Mouse (Mus musculus): ENCODE measurements at regions not wholly inside any gene's neighbourhood (a gene's known extent, or its start where the extent isn't known, plus 50 kb on each side); places are given as distances from the start of the nearest gene placed in this dataset.
"Not testable (repeated sequence)": the region's sequence is repeated elsewhere in the genome, so short reads cannot be mapped to it uniquely, and the experiment has no call there.

DNA sequence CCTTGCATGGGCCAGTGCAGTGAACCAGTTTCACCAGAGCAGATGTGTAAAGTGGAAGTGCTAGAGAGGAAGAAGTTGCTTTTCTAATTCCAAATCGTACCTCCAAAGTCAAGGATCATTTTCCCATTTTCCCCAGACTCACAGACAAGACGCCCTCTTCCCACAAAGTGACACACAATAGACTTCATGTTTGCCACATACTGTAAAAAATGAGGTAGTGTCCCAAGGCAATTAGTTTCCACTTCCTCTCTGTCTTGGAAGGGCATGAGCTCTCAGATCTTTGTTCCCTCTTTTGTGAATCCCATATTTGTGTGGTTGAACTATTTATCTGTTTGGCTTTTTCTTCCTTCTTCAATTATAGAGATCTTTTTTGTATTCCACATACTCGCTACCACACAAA, 137.0 kb downstream of the Sptssa start:
- no peak for TF ChIP-seq CTCF (IDR thresholded peaks at IDR 0.05; ENCODE audit: low read depth)
- ATAC-seq = no peak

DNA sequence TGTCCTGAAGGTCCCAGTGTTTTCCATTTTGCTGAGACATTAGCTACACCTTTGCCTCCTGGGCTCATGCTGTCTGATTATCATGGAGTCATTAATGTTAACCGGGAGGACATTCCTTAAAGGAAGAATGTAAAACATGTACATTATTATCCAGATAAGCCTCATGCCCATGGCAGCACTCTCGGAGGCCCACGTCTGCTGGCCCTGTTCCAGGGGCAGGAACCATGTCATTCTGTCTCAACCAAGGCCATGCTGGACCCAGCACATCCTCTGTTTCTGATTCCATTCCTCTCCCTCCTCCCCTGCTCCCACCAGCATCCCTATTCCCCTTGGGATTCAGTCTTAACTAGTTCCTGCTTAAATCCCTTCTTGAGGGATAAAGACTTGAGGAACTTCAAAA, 139.1 kb downstream of the Sptssa start:
- Histone ChIP-seq H3K36me3 (ENCODE audit: insufficient read depth, low read length) (no peaks in the 10 kb centered on the region), H3K9ac (replicated peaks; ENCODE audit: low read length) (no peak overlapping the region), H3K27me3 (ENCODE audit: insufficient read depth, low read length) (no peaks in the 10 kb centered on the region), H3K4me1 (ENCODE audit: insufficient read depth, low read length) (no peaks in the 10 kb centered on the region), H3K4me2 (ENCODE audit: low read depth, low read length) (no peak overlapping the region), H3K27ac (no peak overlapping the region), H3K9me3 (ENCODE audit: low read length) (no peaks in the 10 kb centered on the region), H3K4me3 (ENCODE audit: low read length) (no peak overlapping the region)
- 52% methylated on average over 3 of the region's 3 CpGs for WGBS
- DNase-seq (ENCODE audit: low spot score) = no peak
- no peak for ATAC-seq
- no peak for TF ChIP-seq CTCF (IDR thresholded peaks at IDR 0.05; ENCODE audit: low read depth)

More for the DNA sequence above, 137.0 kb downstream of the Sptssa start:
- no peak overlapping the region for H3K4me2 ChIP-seq (ENCODE audit: low read depth, low read length)
- H3K9ac ChIP-seq (replicated peaks; ENCODE audit: low read length) = no peak overlapping the region
- no peak overlapping the region for H3K27ac ChIP-seq
- H3K27me3 ChIP-seq (ENCODE audit: insufficient read depth, low read length) = no peaks in the 10 kb centered on the region
- DNase-seq (ENCODE audit: low spot score) = no peak
- H3K36me3 ChIP-seq (ENCODE audit: insufficient read depth, low read length) = no peaks in the 10 kb centered on the region
- WGBS = 83% methylated on average over 3 of the region's 3 CpGs
- no peaks in the 10 kb centered on the region for H3K4me1 ChIP-seq (ENCODE audit: insufficient read depth, low read length)
- H3K4me3 ChIP-seq (ENCODE audit: low read length) = no peak overlapping the region
- H3K9me3 ChIP-seq (ENCODE audit: low read length) = no peaks in the 10 kb centered on the region

DNA sequence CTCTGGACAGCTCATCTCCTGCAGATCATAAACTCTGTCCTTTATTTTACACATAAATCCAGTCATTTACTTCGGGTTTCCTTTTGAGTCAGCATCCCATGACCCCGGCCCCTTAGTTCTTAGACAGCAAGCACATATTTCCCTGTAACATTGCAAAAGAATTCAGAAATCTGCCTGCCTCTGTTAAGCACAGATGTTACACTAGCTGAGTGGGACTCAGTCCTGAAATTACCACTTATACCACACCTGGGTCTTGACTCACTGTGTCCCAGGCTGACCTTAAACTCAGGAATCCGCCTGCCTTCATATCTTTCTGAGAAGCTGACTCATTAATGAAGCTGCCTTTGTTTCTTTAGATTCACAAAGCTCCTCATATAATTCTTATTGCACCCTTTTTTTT, 139.9 kb downstream of the Sptssa start:
- no peak overlapping the region for H3K4me3 ChIP-seq (ENCODE audit: low read length)
- DNase-seq (ENCODE audit: low spot score) = no peak
- no peak for TF ChIP-seq CTCF (IDR thresholded peaks at IDR 0.05; ENCODE audit: low read depth)
- no peaks in the 10 kb centered on the region for H3K4me1 ChIP-seq (ENCODE audit: insufficient read depth, low read length)
- H3K9me3 ChIP-seq (ENCODE audit: low read length) = no peaks in the 10 kb centered on the region
- no peak overlapping the region for H3K9ac ChIP-seq (replicated peaks; ENCODE audit: low read length)
- H3K4me2 ChIP-seq (ENCODE audit: low read depth, low read length) = no peak overlapping the region
- no peaks in the 10 kb centered on the region for H3K27me3 ChIP-seq (ENCODE audit: insufficient read depth, low read length)
- H3K27ac ChIP-seq = no peak overlapping the region
- no peak for ATAC-seq
- H3K36me3 ChIP-seq (ENCODE audit: insufficient read depth, low read length) = no peaks in the 10 kb centered on the region
- 87% methylated on average over 3 of the region's 3 CpGs for WGBS

DNA sequence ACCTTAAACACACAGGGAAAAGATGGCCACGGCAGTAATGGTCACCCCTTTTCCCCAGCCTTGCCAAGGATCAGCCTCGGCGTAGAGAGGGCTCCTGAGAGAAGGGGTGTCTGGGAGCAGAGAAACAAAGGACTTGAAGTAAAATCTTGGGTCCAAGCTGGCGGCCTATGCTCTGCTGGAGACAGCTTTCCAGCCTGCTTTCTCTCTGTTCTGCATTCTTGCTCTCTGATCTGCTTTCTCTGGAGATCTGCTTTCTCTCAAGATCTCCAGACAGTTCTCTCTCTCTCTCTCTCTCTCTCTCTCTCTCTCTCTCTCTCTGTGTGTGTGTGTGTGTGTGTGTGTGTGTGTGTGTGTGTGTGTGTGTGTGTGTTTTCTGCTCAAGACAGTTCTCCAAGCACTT, 140.3 kb downstream of the Sptssa start:
- not testable (repeated sequence) for H3K9me3 ChIP-seq (ENCODE audit: low read length); H3K9ac ChIP-seq (replicated peaks; ENCODE audit: low read length); DNase-seq (ENCODE audit: low spot score); H3K27me3 ChIP-seq (ENCODE audit: insufficient read depth, low read length); H3K4me2 ChIP-seq (ENCODE audit: low read depth, low read length); H3K4me3 ChIP-seq (ENCODE audit: low read length); H3K27ac ChIP-seq; H3K4me1 ChIP-seq (ENCODE audit: insufficient read depth, low read length); ATAC-seq; H3K36me3 ChIP-seq (ENCODE audit: insufficient read depth, low read length)
- WGBS = 53% methylated on average over 4 of the region's 4 CpGs

DNA sequence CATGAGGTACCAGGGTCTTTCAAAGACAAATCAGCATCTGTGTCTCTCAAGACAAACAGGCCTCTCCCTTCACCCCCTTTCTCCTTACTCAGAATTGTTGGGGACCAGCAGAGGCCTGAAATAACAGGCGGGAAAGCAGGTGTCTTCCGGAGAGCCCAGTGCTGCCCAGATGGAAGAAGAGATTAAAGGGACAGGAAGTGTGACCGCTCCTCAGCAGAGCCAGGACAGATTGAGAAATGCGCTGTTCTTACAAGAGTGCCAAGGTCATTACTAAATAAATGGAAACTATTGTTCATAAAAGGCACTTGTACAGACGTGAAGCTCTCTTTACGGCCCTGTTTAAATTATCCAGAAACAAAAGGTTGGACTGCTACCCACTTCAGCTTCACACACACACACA, 146.5 kb downstream of the Sptssa start:
- ATAC-seq = no peak
- Histone ChIP-seq H3K27ac (no peak overlapping the region), H3K4me3 (ENCODE audit: low read length) (no peak overlapping the region), H3K4me1 (ENCODE audit: insufficient read depth, low read length) (no peaks in the 10 kb centered on the region), H3K4me2 (ENCODE audit: low read depth, low read length) (no peak overlapping the region), H3K36me3 (ENCODE audit: insufficient read depth, low read length) (no peaks in the 10 kb centered on the region), H3K9me3 (ENCODE audit: low read length) (no peaks in the 10 kb centered on the region), H3K9ac (replicated peaks; ENCODE audit: low read length) (no peak overlapping the region), H3K27me3 (ENCODE audit: insufficient read depth, low read length) (no peaks in the 10 kb centered on the region)
- peak; percentile 16 for DNase-seq (ENCODE audit: low spot score)
- TF ChIP-seq CTCF (IDR thresholded peaks at IDR 0.05; ENCODE audit: low read depth) = no peak
- WGBS = 34% methylated on average over 6 of the region's 6 CpGs

DNA sequence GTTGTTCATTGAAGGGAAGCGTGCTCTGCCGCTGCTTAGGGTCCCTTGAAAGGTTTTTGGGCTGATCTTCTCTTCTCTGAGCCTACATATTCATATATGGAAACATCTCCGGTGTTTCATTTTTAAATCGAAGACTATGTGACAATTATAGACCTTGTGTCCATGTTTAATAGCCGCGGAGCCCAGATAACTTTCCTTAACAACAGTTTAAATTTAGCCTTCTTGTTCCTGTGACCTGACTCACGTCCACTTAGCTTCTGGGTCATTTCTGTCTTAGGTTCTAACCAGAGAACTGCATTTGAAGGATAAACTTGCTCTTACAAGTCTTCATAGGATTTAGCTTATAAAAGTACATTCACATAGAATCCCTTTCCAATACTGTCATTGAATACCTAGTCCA, 153.6 kb downstream of the Sptssa start:
- DNase-seq (ENCODE audit: low spot score) = no peak
- ATAC-seq = no peak

DNA sequence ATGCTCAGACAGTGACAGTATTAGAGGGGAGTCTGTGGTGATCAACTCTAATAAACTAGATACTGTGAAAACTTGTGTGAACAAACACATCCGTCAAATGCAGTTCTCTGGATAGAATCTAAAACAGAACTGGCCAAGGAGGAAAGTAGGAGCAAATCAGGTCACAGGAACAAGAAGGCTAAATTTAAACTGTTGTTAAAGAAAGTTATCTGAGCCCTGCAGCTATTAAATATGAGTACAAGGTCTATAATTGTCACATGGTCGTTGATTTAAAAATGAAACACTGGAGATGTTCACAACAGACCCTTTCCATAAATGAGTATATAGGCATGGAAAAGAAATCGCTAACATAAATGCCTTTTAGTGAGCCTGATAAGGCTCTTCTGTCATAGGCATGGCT, 156.4 kb downstream of the Sptssa start:
- DNase-seq (ENCODE audit: low spot score) = no peak
- H3K9ac ChIP-seq (replicated peaks; ENCODE audit: low read length) = no peak overlapping the region
- ATAC-seq = no peak
- no peaks in the 10 kb centered on the region for H3K9me3 ChIP-seq (ENCODE audit: low read length)
- TF ChIP-seq CTCF (IDR thresholded peaks at IDR 0.05; ENCODE audit: low read depth) = no peak
- no peak overlapping the region for H3K27ac ChIP-seq
- no peak overlapping the region for H3K4me3 ChIP-seq (ENCODE audit: low read length)
- H3K4me2 ChIP-seq (ENCODE audit: low read depth, low read length) = no peak overlapping the region
- H3K36me3 ChIP-seq (ENCODE audit: insufficient read depth, low read length) = no peaks in the 10 kb centered on the region
- 78% methylated on average over 3 of the region's 3 CpGs for WGBS
- no peaks in the 10 kb centered on the region for H3K27me3 ChIP-seq (ENCODE audit: insufficient read depth, low read length)
- H3K4me1 ChIP-seq (ENCODE audit: insufficient read depth, low read length) = no peaks in the 10 kb centered on the region

More for the DNA sequence above, 153.6 kb downstream of the Sptssa start:
- Histone ChIP-seq H3K9me3 (ENCODE audit: low read length) (no peaks in the 10 kb centered on the region), H3K4me1 (ENCODE audit: insufficient read depth, low read length) (no peaks in the 10 kb centered on the region), H3K9ac (replicated peaks; ENCODE audit: low read length) (no peak overlapping the region), H3K4me3 (ENCODE audit: low read length) (no peak overlapping the region), H3K27me3 (ENCODE audit: insufficient read depth, low read length) (no peaks in the 10 kb centered on the region), H3K4me2 (ENCODE audit: low read depth, low read length) (no peak overlapping the region), H3K36me3 (ENCODE audit: insufficient read depth, low read length) (no peaks in the 10 kb centered on the region), H3K27ac (no peak overlapping the region)
- 92% methylated on average over 7 of the region's 7 CpGs for WGBS
- no peak for TF ChIP-seq CTCF (IDR thresholded peaks at IDR 0.05; ENCODE audit: low read depth)

Measured in hindbrain, postnatal 0 days (tissue).